Mouse (Mus musculus) heart, adult 8-10 months (tissue): ENCODE results near the gene Elk4. TPM values are rescaled to one million over a fixed set of nuclear protein-coding genes. Genes with fewer than 3 reads are reported as not detected.

Source experiments
- DNase-seq: peaks from one replicate; pipeline ENCODE4 v3.0.0; 2022; ENCODE audit warnings: low spot score
- total RNA-seq, 4 experiments: library from RNA; stranded (reverse); gene quantifications; 2 replicates each; pipeline ENCODE4 v1.2.4; 2022

The Elk4 gene
- total RNA-seq, 4 experiments from 2014 or later, result 62.5 to 79.4 (median 76.0) TPM

DNA sequence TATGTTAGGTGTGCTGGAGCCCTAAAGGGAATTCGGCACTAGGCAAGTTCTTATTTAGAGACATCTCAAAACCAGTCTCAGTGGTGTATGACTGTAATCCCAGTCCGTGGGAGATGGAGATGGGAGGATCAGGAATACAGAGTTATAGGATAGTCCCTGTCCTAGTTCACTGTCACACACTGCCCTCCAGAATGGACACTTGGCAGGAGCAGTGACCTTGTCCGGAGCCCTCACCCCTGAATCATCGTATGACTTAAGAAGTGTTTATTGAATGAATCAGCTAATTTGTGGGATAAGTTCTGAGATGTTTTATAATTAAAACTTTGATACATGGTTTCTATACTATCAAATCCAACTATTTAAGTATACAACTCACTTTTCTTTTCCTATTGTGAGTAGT is 55.7 kb downstream of the Elk4 start:
- no peak for DNase-seq

DNA sequence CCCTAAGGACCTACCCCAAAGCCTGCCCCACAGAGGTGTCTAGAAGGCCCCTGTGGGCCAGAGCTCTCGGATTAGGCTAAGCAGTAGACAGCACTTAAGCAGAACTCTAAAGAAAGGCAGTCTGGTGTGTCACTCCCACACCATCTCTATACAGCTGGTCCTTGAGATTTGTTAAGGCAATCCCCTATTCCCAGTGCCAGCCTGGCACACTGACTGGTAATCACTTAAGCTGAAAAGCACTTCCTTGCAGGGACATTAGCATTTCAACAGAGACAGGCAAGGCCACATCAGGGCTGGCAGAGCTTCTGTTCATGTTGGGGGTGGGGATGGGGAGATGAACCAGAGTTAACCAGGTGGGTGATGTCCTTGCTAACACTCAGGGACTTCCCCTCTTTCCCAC is 57.6 kb downstream of the Elk4 start:
- DNase-seq, result no peak

DNA sequence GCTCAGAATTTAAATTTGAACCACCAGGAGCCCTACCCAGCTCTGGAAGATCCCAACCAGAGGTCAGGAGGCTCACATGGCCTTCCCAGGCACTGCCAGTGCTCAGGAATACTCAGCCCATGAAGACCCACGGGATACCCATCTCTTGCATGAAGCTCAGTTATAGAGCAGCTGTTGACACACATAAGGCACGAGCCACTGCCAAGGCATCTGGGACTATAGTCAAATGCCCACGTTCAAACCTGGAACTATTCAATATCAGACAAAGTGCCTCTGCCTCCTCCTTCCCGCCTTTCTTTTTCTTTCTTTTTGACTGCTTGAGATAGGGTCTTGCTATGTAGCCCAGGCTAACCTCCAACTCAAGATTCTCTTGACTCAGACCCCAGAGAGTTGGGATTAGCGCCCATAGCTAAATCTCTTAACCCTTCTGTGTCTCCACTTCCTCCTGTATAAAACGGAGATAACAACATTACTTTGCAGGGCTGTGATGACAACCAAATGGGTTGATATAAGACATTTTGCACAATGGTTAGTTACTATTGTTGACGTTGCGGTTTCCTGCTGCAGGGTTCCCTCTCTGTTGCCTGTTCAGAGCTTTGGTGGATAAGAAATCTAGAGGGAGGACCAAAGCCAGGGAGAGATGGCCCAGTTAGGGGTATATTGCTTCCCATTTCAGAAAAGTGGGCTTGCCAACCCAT is 58.2 kb downstream of the Elk4 start:
- no peak for DNase-seq

DNA sequence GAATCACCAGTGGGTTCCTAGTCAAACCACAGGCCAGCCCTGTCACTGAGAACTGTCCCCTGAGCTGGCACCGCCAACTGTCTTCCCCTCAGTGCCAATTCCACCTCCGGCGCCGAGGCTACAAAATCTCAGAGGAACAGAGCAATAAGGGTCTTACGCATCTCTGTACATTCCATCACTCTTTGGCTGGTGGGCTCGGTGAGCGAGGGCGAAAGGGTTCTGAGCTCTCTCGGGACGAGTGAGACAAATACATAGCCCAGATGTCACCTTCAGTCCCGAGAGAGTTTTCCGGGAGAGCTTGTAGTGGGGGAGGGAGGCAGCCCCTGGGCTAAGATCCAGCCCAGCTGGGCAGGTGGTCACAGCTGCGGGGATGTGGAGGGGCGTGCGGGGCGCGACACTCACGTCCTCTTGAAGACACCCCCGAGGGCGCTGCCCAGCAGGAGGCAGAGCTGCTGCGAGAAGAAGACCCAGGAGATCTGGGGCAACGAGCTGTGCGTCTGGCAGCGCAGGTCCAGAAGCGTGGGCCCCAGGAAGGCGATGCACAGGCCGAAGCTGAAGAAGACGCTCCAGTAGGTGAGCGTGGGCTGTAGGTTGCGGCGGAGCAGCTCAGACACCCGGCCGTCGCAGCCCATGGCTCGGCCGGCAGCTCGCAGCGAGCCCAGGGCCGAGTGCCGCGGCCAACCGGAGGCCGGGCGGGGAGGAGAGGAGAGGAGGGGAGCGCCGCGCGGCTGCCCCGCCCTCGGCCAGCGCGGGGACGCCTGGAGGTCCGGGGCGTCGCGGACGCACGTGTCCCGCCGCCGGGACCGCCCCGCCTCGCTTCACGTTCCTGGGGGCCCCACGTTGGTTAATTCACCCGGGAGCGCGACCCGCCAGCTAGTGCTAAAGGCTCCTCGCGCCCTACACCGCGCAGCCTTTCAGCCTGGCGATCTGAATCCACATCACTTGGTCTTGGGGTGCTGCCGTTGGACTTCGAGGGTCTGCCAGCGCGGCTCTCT is 60.2 kb downstream of the Elk4 start, which contains the start of gene Mfsd4a:
TSS of gene Mfsd4a (minus strand) at position 802 of the 995 bp plus-strand sequence.
- DNase-seq, result peak; percentile 16

DNA sequence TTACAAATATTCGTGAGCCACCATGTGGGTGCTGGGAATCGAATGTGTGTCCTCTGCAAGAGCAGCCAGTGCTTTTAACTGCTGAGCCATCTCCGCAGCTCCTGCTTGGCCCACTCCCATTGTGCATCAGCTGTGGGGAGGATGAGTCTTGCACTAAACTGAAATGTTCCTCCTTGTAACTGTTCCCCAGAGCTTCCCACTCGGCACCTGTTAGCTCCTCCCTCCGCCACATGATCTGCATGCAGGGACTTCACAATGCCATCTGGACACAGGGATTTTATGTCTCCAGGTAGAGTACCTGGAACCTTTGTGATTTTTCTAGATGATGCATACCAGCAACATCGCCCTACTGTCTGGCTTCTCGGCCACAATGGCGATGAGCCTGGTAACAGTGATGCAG is 62.0 kb downstream of the Elk4 start:
- no peak for DNase-seq

DNA sequence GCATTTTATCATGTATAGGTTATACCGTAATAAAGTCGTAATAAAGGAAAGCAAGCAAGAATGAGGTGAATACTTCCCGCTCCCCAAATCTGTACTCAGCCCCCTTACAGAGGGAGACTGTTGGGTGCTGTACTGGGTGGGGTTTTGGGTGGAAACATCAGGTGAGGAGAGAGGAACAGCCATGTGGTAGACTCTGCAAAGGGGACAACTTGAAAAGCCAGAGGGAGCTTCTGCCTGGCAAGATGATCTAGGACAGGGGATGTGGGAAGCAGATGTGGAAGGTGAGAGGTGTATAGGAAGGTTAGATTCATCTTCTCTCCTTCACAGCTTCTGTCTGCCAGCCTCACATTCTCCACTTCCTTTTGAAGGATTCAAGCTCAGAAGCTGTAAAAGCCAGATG is 63.3 kb downstream of the Elk4 start:
- no peak for DNase-seq

DNA sequence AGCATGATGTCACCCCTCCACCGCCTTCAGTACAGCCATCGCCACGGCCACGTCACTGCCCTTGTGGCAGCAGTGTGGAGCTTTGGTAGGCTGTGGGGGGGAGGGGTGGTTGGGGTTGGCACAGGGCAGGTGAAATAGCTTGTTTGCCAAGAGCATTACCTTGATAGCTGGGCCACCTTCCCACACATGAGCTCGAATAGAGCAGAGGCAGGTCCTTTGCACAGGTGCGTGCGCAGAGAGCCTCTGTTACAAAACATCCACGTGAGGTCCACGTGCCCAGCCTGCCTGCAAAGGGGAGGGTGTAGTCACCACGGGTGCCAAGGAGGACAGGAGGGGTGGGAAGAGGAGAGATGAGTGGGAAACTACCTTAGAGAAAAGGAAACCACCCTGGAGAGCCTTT is 68.2 kb downstream of the Elk4 start:
- DNase-seq, result no peak

DNA sequence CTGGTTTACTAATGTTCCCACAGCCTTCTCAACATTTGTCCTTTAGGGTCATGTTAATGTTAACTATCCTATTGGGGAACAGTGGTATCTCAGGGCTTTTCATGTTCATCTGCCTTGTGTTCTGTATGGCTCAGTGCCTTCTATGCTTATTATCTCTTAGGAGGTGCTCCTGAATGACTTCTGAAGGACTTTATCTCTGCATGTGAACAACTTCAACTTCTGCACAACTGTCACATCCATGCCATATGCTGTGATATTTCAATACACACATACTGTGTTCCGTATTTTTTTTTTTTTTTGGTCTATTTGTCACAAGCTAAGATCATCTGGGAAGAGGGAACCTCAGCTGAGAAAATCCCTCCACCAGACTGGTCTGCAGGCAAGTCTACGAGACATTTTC is 71.0 kb downstream of the Elk4 start:
- no peak for DNase-seq

Other genes with a start within 250 kb of the Elk4 start
- 10 to 100 TPM in 1 of 4 experiments, 1 to 10 TPM in 3; 7.1 to 10.1 (median 8.0) TPM for gene Pm20d1, start 210.2 kb upstream of the Elk4 start, total RNA-seq
- 10 to 100 TPM; 51.3 to 79.6 (median 60.3) TPM for gene Slc41a1, start 180.1 kb upstream of the Elk4 start, total RNA-seq
- 10 to 100 TPM in 3 of 4 experiments, 1 to 10 TPM in 1; 8.9 to 13.5 (median 10.5) TPM for gene Rab29, start 140.4 kb upstream of the Elk4 start, total RNA-seq
- 10 to 100 TPM; 55.6 to 68.7 (median 62.6) TPM for gene Nucks1, start 97.1 kb upstream of the Elk4 start, total RNA-seq
- gene Slc45a3, start 44.6 kb upstream of the Elk4 start, total RNA-seq, result 1 to 10 TPM; 2.4 to 4.7 (median 3.3) TPM
- gene Mfsd4a, start 60.5 kb downstream of the Elk4 start, total RNA-seq, result 1 to 10 TPM; 4.7 to 9.4 (median 7.7) TPM
- gene Cdk18, start 132.1 kb downstream of the Elk4 start, total RNA-seq, result 10 to 100 TPM; 16.9 to 21.5 (median 18.3) TPM
- gene Lemd1, start 183.8 kb downstream of the Elk4 start, total RNA-seq, result not detected
- gene AC124108.1, start 183.8 kb downstream of the Elk4 start, total RNA-seq, result under 1 TPM in 1 of 4 experiments, not detected in 3; 0.09 TPM
- gene Gm10188, start 222.2 kb downstream of the Elk4 start, total RNA-seq, result not detected